Mouse (Mus musculus): ENCODE measurements around the gene Doxl2. TPM values are rescaled to one million over a fixed set of nuclear protein-coding genes. Genes with fewer than 3 reads are reported as not detected.
"Not testable (repeated sequence)": the region's sequence is repeated elsewhere in the genome, so short reads cannot be mapped to it uniquely, and the experiment has no call there.

Gene Doxl2
- polyA plus RNA-seq, 1 experiment from 2014 or later, result not detected

DNA sequence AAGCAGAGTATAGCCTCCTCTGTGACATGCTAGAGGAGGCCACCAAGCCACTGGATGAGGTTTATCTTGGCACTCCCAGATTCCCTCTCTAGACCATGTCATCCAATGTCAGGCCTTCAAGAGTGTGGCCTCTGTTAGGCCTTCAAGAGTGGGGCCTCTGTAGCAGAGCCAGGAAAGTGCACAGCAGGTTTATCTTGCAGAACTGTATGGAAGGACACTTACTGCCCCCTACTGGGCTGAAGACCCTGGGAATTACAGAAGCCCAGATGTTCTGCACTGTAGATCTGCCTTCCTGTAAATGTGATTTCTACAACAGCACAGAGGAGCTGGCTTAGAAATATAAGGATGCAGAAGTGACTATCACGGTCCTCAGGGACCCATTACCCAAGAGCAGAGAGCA, 19.8 kb upstream of the Doxl2 start:
- ATAC-seq (ENCODE audit: insufficient read depth), result no peak; the same call in 1 of the 2 replicates
- WGBS, result 27% methylated on average over 1 of the region's 1 CpGs
- H3K36me3 ChIP-seq (ENCODE audit: insufficient read depth), result no peaks in the 10 kb centered on the region

DNA sequence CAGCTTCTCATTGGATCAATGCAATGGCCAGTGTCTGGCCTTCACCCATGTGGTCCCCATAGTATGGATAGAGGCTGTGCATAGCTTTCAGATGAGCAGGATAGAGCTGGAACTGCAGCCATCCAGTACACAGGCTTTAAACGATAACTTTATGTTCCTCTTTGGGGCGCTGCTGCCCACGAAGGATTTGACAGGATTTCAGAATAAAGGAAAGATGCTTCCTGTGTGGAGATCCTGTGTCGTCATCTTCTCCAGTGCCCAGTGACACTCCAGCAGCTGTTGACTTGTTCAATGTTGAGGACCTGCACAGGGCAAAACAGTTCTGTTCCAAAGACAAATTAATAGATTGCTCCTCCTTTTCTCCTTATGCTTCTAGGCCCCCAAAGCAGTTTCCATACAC, 18.0 kb upstream of the Doxl2 start:
- Histone ChIP-seq H3K4me3 (ENCODE audit: low read depth, low read length) (no peak overlapping the region), H3K9me3 (ENCODE audit: low read depth, low read length) (no peaks in the 10 kb centered on the region), H3K4me1 (ENCODE audit: insufficient read depth) (no peaks in the 10 kb centered on the region), H3K4me2 (no peak overlapping the region), H3K9ac (no peak overlapping the region), H3K27ac (ENCODE audit: low read depth) (no peak overlapping the region), H3K27me3 (ENCODE audit: insufficient read depth, low read length) (no peaks in the 10 kb centered on the region), H3K36me3 (ENCODE audit: insufficient read depth) (no peaks in the 10 kb centered on the region)
- WGBS, result 82% methylated on average over 4 of the region's 4 CpGs
- no peak for DNase-seq
- no peak for ATAC-seq (ENCODE audit: insufficient read depth)
- TF ChIP-seq CTCF (IDR thresholded peaks at IDR 0.05; ENCODE audit: low read depth), result no peak

More for the DNA sequence above, 19.8 kb upstream of the Doxl2 start:
- H3K9ac ChIP-seq, result no peak overlapping the region
- H3K4me2 ChIP-seq, result no peak overlapping the region
- H3K4me3 ChIP-seq (ENCODE audit: low read depth, low read length), result no peak overlapping the region
- no peaks in the 10 kb centered on the region for H3K27me3 ChIP-seq (ENCODE audit: insufficient read depth, low read length)
- no peaks in the 10 kb centered on the region for H3K9me3 ChIP-seq (ENCODE audit: low read depth, low read length)
- peak; percentile 88 for DNase-seq
- H3K27ac ChIP-seq (ENCODE audit: low read depth), result no peak overlapping the region
- H3K4me1 ChIP-seq (ENCODE audit: insufficient read depth), result no peaks in the 10 kb centered on the region
- TF ChIP-seq CTCF (IDR thresholded peaks at IDR 0.05; ENCODE audit: low read depth), result peak; percentile 76

DNA sequence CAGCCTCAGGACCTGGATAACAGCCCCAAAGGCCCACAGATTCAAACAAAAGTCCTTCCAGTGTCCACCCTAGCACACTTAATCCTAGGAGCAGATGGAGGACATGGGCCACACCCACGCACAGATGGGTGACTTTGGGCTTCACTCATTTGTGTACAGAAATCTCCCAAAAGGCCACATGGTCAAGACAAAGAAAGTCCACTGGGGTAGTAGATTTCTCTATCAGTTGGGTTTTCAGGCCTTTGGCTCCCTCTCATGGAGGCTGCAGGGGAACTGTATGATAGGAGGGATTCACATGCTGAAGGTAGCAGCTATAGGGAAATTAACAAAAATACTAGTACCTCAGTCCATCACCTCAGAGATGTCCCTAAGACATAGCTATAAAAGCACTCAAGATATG, 16.7 kb upstream of the Doxl2 start:
- Histone ChIP-seq H3K9ac (no peak overlapping the region), H3K27me3 (ENCODE audit: insufficient read depth, low read length) (no peaks in the 10 kb centered on the region), H3K36me3 (ENCODE audit: insufficient read depth) (no peaks in the 10 kb centered on the region), H3K9me3 (ENCODE audit: low read depth, low read length) (no peaks in the 10 kb centered on the region), H3K4me2 (no peak overlapping the region), H3K4me1 (ENCODE audit: insufficient read depth) (no peaks in the 10 kb centered on the region), H3K4me3 (ENCODE audit: low read depth, low read length) (no peak overlapping the region), H3K27ac (ENCODE audit: low read depth) (no peak overlapping the region)
- peak; percentile 74 for DNase-seq
- 42% methylated on average over 1 of the region's 1 CpGs for WGBS
- no peak; the same call in 1 of the 2 replicates for ATAC-seq (ENCODE audit: insufficient read depth)
- TF ChIP-seq CTCF (IDR thresholded peaks at IDR 0.05; ENCODE audit: low read depth), result peak; percentile 58

DNA sequence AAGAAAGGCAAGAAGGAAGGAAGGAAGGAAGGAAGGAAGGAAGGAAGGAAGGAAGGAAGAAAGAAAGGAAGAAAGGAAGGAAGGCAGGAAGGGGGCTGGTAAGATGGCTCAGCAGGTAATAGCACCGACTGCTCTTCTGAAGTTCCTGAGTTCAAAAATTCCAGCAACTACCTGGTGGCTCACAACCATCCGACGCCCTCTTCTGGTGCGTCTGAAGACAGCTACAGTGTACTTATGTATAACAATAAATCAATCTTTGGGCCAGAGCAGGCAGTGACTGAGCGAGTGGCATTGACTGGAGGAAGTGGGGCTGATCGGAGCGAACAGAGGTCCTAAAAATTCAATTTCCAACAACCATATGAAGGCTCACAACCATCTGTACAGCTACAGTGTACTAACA, 15.6 kb upstream of the Doxl2 start:
- not testable (repeated sequence) for H3K27me3 ChIP-seq (ENCODE audit: insufficient read depth, low read length); H3K9ac ChIP-seq; H3K4me3 ChIP-seq (ENCODE audit: low read depth, low read length); H3K4me2 ChIP-seq; H3K4me1 ChIP-seq (ENCODE audit: insufficient read depth); ATAC-seq (ENCODE audit: insufficient read depth); H3K27ac ChIP-seq (ENCODE audit: low read depth); H3K36me3 ChIP-seq (ENCODE audit: insufficient read depth); H3K9me3 ChIP-seq (ENCODE audit: low read depth, low read length)
- DNase-seq, result peak; percentile 16
- 17% methylated on average over 7 of the region's 7 CpGs for WGBS
- peak; percentile 46 for TF ChIP-seq CTCF (IDR thresholded peaks at IDR 0.05; ENCODE audit: low read depth)

DNA sequence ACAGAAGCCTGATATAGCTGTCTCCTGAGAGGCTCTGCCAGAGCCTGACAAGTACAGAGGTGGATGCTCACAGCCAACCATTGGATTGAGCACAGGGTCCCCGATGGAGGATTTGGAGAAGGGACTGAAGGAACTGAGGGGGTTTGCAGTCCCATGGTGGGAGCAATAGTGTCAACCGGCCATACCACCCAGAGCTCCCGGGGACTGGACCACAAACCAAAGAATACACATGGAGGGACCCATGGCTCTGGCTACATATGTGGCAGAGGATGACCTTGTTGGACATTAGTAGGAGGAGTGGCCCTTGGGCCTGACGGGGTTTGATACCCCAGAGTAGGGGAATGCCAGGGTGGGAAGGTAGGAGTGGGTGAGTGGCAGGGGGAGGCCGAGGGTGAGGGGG, 8.1 kb upstream of the Doxl2 start:
- H3K27me3 ChIP-seq (ENCODE audit: insufficient read depth, low read length); DNase-seq; H3K4me1 ChIP-seq (ENCODE audit: insufficient read depth); H3K4me3 ChIP-seq (ENCODE audit: low read depth, low read length); H3K4me2 ChIP-seq; H3K27ac ChIP-seq (ENCODE audit: low read depth); ATAC-seq (ENCODE audit: insufficient read depth); H3K9ac ChIP-seq; H3K9me3 ChIP-seq (ENCODE audit: low read depth, low read length); H3K36me3 ChIP-seq (ENCODE audit: insufficient read depth): not testable (repeated sequence)
- WGBS, result 81% methylated on average over 5 of the region's 5 CpGs

DNA sequence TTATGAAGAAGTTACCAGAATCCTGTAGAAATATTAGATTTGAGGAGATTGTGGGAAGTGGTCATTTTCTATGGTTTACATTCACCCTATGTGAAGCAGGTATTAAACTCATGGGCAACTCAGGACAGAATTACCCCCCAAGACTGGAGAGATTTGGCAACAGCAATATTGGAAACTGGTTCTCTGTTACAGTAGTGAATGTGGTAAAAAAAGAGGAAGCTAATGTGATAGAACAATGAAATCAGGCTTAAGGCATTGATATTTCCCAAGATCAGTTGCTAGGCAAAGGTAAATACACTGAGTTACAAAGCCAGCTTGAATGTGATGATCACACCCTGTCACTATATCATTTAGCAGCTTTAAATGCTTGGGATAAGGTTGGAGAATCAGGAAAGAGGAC, 6.9 kb upstream of the Doxl2 start:
- ATAC-seq (ENCODE audit: insufficient read depth) (no peak), DNase-seq (no peak)
- Histone ChIP-seq H3K9ac (no peak overlapping the region), H3K36me3 (ENCODE audit: insufficient read depth) (no peaks in the 10 kb centered on the region), H3K4me1 (ENCODE audit: insufficient read depth) (no peaks in the 10 kb centered on the region), H3K9me3 (ENCODE audit: low read depth, low read length) (no peaks in the 10 kb centered on the region), H3K4me3 (ENCODE audit: low read depth, low read length) (no peak overlapping the region), H3K27ac (ENCODE audit: low read depth) (no peak overlapping the region), H3K4me2 (no peak overlapping the region), H3K27me3 (ENCODE audit: insufficient read depth, low read length) (no peaks in the 10 kb centered on the region)
- TF ChIP-seq CTCF (IDR thresholded peaks at IDR 0.05; ENCODE audit: low read depth), result no peak

DNA sequence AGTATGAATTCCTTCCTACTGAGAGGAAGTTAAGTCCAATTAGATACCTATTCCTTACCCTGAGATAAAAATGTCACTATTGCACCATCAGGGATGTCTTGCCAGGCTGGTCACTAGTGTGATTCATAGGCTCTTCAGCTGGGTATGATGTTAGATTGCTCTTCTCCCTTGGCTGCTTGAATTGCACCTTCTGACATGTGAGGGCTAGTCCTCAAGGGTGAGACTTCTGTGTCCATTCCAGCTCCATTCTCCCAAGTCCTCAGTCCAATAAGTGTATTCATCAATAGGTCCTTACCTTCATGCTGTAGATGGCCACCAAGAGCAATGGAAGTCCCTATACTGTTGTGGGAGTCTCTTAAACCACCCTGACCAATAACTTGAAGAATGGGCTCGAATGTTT, 4.9 kb downstream of the Doxl2 start:
- DNase-seq (no peak), ATAC-seq (ENCODE audit: insufficient read depth) (no peak)
- H3K4me2 ChIP-seq, result no peak overlapping the region
- 35% methylated on average over 1 of the region's 1 CpGs for WGBS
- H3K4me1 ChIP-seq (ENCODE audit: insufficient read depth), result no peaks in the 10 kb centered on the region
- no peak overlapping the region for H3K9ac ChIP-seq
- H3K27ac ChIP-seq (ENCODE audit: low read depth), result no peak overlapping the region
- H3K9me3 ChIP-seq (ENCODE audit: low read depth, low read length), result no peaks in the 10 kb centered on the region
- H3K36me3 ChIP-seq (ENCODE audit: insufficient read depth), result no peaks in the 10 kb centered on the region
- H3K4me3 ChIP-seq (ENCODE audit: low read depth, low read length), result no peak overlapping the region
- no peaks in the 10 kb centered on the region for H3K27me3 ChIP-seq (ENCODE audit: insufficient read depth, low read length)
- TF ChIP-seq CTCF (IDR thresholded peaks at IDR 0.05; ENCODE audit: low read depth), result no peak

DNA sequence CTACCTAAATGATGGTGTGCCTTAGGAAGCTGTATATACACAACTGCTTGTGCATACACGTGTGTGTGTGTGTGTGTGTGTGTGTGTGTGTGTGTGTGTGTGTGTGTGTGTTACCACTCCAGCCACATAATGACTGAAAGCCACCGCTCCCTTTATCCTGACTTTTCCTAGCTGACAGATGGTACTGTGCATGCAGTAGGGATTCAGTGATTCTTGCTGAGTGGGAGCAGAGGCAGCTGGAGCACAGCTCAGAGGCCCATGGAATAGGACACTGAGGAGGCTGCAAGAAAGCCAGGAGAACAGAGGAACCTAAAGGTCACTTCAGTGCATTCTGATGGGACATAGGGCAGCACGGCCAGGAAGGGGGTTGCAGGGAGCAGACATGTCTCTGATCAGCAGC, 7.5 kb downstream of the Doxl2 start:
- ATAC-seq (ENCODE audit: insufficient read depth) (no peak), DNase-seq (no peak)
- no peak for TF ChIP-seq CTCF (IDR thresholded peaks at IDR 0.05; ENCODE audit: low read depth)
- WGBS, result 70% methylated on average over 3 of the region's 3 CpGs
- H3K9ac ChIP-seq, result no peak overlapping the region
- H3K4me2 ChIP-seq, result no peak overlapping the region
- no peak overlapping the region for H3K27ac ChIP-seq (ENCODE audit: low read depth)
- no peaks in the 10 kb centered on the region for H3K36me3 ChIP-seq (ENCODE audit: insufficient read depth)
- no peaks in the 10 kb centered on the region for H3K27me3 ChIP-seq (ENCODE audit: insufficient read depth, low read length)
- no peaks in the 10 kb centered on the region for H3K4me1 ChIP-seq (ENCODE audit: insufficient read depth)
- H3K4me3 ChIP-seq (ENCODE audit: low read depth, low read length), result no peak overlapping the region
- no peaks in the 10 kb centered on the region for H3K9me3 ChIP-seq (ENCODE audit: low read depth, low read length)
